Mouse (Mus musculus) cortical plate, adult 2 months (tissue): ENCODE results near the gene Iqsec1. TPM values are rescaled to one million over a fixed set of nuclear protein-coding genes. Genes with fewer than 3 reads are reported as not detected.

Source experiments
- H3K27ac ChIP-seq: fragments of 200-500 bp; 2 replicates; pipeline ENCODE4 v1.5.1; 2012; ENCODE audit warnings: low read length, control low read depth, inconsistent platforms; ENCODE audit not compliant: insufficient read depth
- H3K4me1 ChIP-seq: fragments of 200-500 bp; 2 replicates; pipeline ENCODE4 v1.6.1; 2011; ENCODE audit warnings: low read length; ENCODE audit not compliant: control insufficient read depth, insufficient read depth
- H3K4me3 ChIP-seq: fragments of 200-500 bp; 2 replicates; pipeline ENCODE4 v1.5.1; 2011; ENCODE audit warnings: mild to moderate bottlenecking, low read length, control low read depth; ENCODE audit not compliant: insufficient read depth
- CTCF ChIP-seq: fragments of 200-500 bp; IDR thresholded peaks from 2 replicates; pipeline ENCODE4 v1.5.1; 2011; ENCODE audit warnings: mild to moderate bottlenecking, control low read depth, low read length; ENCODE audit not compliant: insufficient read depth; ENCODE audit errors: extremely low read depth
- POLR2A ChIP-seq: fragments of 200-500 bp; IDR thresholded peaks from 2 replicates; pipeline ENCODE4 v1.6.1; 2011; ENCODE audit warnings: mild to moderate bottlenecking, low read length, control low read depth; ENCODE audit not compliant: insufficient read depth; ENCODE audit errors: extremely low read depth
- polyA plus RNA-seq: library from polyadenylated mRNA; depleted of rRNA; stranded (reverse); fragments of >200 nt; gene quantifications from 2 replicates; pipeline ENCODE4 v1.2.3, GENCODE M21; 2012

Iqsec1 gene
- polyA plus RNA-seq, 1 experiment = 186 TPM

- no peak for TF ChIP-seq CTCF
- no peak for TF ChIP-seq POLR2A
- no peak overlapping the region for H3K4me3 ChIP-seq
- H3K4me1 ChIP-seq = peaks cover 7% of the 10 kb centered on the region
- H3K27ac ChIP-seq = no peak overlapping the region
These were observed 15.7 kb upstream of the Iqsec1 start for GRCm38 (mm10) chr6:91004157-91004556.

DNA sequence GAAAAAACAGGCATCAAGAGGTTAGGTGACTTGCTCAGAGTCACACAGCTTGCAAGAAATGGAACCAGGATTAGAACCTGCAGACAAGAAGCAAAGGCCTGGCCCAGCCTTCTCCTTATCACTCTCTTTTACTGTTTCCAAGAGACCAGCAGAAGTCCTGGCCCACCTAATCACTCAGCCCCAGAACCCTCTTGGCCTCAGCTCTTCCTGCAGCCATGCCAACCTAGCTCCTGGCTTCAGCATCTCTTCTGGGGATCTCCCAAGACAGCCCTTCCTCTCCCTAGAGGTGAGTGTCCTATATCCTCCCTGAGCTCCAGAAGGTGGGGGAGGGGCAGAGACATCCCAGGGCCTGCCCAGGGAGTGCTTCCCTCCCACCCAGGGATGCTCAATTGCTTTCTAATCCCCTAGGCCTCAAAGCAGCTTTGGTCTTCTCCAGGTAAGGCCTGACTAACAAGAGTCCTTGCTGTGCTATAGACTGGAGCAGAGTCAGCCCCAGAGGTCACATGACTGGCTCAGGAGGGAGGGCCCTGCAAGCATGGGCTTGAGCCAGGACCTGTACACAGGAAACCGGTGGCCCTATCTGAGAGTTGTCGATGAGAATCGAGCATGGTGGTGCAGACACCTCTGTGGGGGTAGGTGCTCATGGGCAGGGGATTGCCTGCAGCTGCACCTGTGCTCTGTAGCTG is 15.0 kb upstream of the Iqsec1 start:
- H3K4me1 ChIP-seq = peaks cover 7% of the 10 kb centered on the region
- H3K27ac ChIP-seq = no peak overlapping the region
- no peak overlapping the region for H3K4me3 ChIP-seq
- no peak for TF ChIP-seq CTCF
- TF ChIP-seq POLR2A = no peak

DNA sequence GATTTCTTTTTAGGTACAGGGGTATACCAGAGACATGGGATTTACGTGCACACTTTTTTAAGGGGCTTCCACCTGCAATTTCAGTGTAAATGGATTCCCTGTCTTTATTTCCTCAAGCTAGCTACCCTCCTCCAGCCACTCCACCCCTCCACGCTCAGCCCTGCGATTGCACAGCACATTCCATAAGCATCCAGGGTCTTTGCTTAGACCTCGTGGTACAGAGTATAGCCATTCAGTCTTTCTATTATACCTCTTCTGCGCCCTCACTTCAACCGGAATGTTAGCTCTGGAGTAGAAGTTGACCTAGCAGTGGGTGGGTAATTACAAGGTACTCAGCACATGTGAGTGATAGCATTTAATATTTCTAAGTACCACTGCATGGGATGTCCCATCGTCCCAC is 13.1 kb upstream of the Iqsec1 start:
- H3K27ac ChIP-seq = peak overlapping the region; percentile 6; the same call in 1 of the 2 replicates
- TF ChIP-seq CTCF = no peak
- no peak for TF ChIP-seq POLR2A
- H3K4me3 ChIP-seq = no peak overlapping the region

GRCm38 (mm10) chr6:91000819-91001525 is 12.5 kb upstream of the Iqsec1 start:
- H3K27ac ChIP-seq = peak overlapping the region; percentile 88
- H3K4me3 ChIP-seq = no peak overlapping the region
- peaks cover 7% of the 10 kb centered on the region for H3K4me1 ChIP-seq
- no peak for TF ChIP-seq CTCF
- TF ChIP-seq POLR2A = no peak

More for the DNA sequence above, 13.1 kb upstream of the Iqsec1 start:
- H3K4me1 ChIP-seq = peaks cover 7% of the 10 kb centered on the region

DNA sequence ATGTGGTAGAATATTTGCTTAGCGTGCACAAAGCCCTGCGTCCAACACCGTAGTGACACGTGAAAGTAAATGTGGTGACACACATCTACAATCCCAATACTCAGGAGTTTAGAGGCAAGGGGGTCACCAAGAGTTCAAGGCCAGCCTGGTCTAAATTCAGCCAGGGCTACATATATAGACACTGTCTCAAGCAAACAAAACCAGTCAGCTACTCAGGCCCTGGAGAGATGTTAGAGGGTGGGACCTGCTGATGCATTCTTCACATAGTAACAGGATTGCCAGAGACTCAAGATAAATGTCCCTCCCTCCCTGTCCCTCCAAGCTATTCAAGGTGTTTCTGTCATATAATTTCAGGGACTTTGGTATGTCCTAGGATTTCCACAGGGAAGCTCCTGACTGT is 10.7 kb upstream of the Iqsec1 start:
- Histone ChIP-seq H3K4me1 (peaks cover 6% of the 10 kb centered on the region), H3K4me3 (no peak overlapping the region), H3K27ac (no peak overlapping the region)
- TF ChIP-seq CTCF (no peak), POLR2A (no peak)

DNA sequence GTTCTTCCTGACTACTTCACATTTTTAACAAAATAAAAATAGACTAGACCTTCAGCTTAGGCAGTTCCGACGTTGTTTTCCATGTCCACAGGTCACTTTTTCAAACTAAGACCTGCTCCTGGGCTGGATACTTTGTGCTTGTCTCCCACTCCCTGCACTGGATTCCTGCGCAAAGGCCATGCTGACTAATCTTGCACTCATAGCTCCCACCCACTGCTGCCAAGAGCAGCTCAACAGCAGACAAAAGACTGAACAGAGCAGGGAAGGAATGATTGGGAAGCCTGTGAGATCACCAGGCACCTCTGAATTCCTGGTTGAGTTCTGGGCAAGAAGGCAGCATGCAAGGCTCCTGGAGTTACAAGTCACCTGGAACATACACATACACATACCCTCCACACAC is 8.5 kb upstream of the Iqsec1 start:
- Histone ChIP-seq H3K27ac (no peak overlapping the region), H3K4me3 (no peak overlapping the region), H3K4me1 (peaks cover 6% of the 10 kb centered on the region)
- TF ChIP-seq CTCF = no peak

GRCm38 (mm10) chr6:90996181-90996580 is 7.7 kb upstream of the Iqsec1 start:
- Histone ChIP-seq H3K4me3 (no peak overlapping the region), H3K27ac (no peak overlapping the region), H3K4me1 (peaks cover 4% of the 10 kb centered on the region)
- TF ChIP-seq POLR2A (no peak), CTCF (no peak)

DNA sequence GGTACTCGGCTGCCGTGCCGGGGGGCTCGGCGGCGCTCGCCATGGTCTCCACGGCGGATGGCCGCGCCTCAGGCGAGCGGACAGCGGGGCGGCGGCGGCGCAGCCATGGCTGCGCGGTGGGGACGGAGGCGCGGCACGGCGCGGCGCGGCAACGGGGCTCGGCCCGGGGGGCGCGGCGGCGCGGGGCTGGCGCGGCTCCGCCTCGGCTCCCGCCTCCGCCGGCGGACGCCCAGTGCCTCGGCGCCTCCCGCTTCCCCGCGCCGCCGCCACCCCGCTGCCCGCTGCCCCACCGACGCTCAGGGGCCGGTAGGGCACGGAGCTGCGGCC is 223 bp downstream of the Iqsec1 start:
- TF ChIP-seq CTCF (no peak), POLR2A (no peak)
- Histone ChIP-seq H3K27ac (no peak overlapping the region), H3K4me1 (peaks cover 3% of the 10 kb centered on the region), H3K4me3 (peak overlapping the region; percentile 52)

DNA sequence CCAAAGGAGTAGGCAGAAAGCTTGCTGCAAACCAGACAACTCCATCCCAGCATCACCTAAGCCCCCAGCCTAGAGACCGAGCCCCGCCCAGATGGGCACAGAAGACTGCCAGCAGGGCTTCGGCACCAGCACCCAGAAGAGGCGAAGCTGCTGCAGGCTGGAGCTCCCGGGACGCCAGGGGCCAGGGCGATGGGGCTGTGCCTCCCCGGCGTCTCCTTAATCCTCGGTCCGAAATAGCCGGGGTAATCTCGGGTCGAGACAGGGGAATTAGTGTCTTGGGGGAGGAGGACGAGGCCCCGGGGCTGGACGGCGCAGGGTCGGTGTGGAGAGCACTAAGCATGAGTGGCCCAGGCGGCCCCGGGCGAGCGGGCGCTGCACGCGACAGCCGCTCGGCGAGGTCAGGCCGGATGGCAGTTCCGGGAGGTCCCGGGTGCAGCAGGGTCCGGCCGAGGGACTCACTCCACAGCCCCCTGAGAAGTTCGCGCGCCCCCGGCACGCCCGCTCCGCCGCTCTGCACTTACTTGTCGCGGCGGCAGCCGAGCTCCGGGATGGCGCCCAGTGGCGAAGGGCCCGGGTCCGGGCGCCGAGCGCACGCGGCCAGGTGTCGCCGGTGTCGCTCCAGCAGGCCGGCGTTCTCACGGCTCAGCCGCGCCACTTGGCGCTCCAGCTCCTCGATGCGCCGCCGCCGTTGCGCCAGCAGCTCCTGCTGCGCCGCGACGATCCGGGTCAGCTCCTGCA is 755 bp downstream of the Iqsec1 start:
- Histone ChIP-seq H3K27ac (peak overlapping the region; percentile 4), H3K4me1 (peaks cover 5% of the 10 kb centered on the region), H3K4me3 (peak overlapping the region; percentile 52)
- no peak for TF ChIP-seq POLR2A
- no peak for TF ChIP-seq CTCF
